Mouse (Mus musculus): ENCODE measurements around the gene Aff3. TPM values are rescaled to one million over a fixed set of nuclear protein-coding genes. Genes with fewer than 3 reads are reported as not detected.

Gene Aff3
- polyA plus RNA-seq, 1 experiment from 2014 or later = 13.8 TPM

GRCm38 (mm10) chr1:38129501-38130267 lies 535.1 kb downstream of the Aff3 start, which contains the start of gene Rev1:
TSS of gene Rev1 (minus strand) at chr1:38129801.
- DNase-seq (ENCODE audit: low spot score) (peak; percentile 94), ATAC-seq (ENCODE audit: low read depth) (peak; percentile 94)
- Histone ChIP-seq H3K27me3 (replicated peaks; ENCODE audit: control insufficient read depth, insufficient read depth, low read length) (no peaks in the 10 kb centered on the region), H3K9ac (ENCODE audit: low read depth, low read length) (peak within 1 kb of the TSS; percentile 93), H3K36me3 (ENCODE audit: control insufficient read depth, insufficient read depth, low read length) (no peaks in the 10 kb centered on the region), H3K4me1 (ENCODE audit: control insufficient read depth, insufficient read depth, low read length) (peaks cover 11% of the 10 kb centered on the region), H3K4me2 (ENCODE audit: low read depth, low read length) (peak within 1 kb of the TSS; percentile 96), H3K4me3 (ENCODE audit: low read depth, low read length) (peak within 1 kb of the TSS; percentile 88), H3K9me3 (ENCODE audit: control insufficient read depth, low read length) (no peaks in the 10 kb centered on the region), H3K27ac (replicated peaks; ENCODE audit: low read depth, low read length) (peak within 1 kb of the TSS; percentile 90)
- WGBS = 0% methylated on average over 16 of the region's 122 CpGs

GRCm38 (mm10) chr1:38128919-38129436 lies 535.8 kb downstream of the Aff3 start:
- ATAC-seq (ENCODE audit: low read depth) = no peak
- DNase-seq (ENCODE audit: low spot score) = peak; percentile 38
- WGBS = 20% methylated on average over 1 of the region's 68 CpGs

More at GRCm38 (mm10) chr1:38128919-38129436, 535.8 kb downstream of the Aff3 start:
- no peaks in the 10 kb centered on the region for H3K27me3 ChIP-seq (replicated peaks; ENCODE audit: control insufficient read depth, insufficient read depth, low read length)
- H3K4me2 ChIP-seq (ENCODE audit: low read depth, low read length) = peak overlapping the region; percentile 96
- peak overlapping the region; percentile 88 for H3K4me3 ChIP-seq (ENCODE audit: low read depth, low read length)
- H3K9me3 ChIP-seq (ENCODE audit: control insufficient read depth, low read length) = no peaks in the 10 kb centered on the region
- peaks cover 11% of the 10 kb centered on the region for H3K4me1 ChIP-seq (ENCODE audit: control insufficient read depth, insufficient read depth, low read length)
- H3K27ac ChIP-seq (replicated peaks; ENCODE audit: low read depth, low read length) = peak overlapping the region; percentile 90
- H3K9ac ChIP-seq (ENCODE audit: low read depth, low read length) = peak overlapping the region; percentile 93
- no peaks in the 10 kb centered on the region for H3K36me3 ChIP-seq (ENCODE audit: control insufficient read depth, insufficient read depth, low read length)

Other genes starting within 250 kb of the Aff3 start
- gene Lonrf2, start 171.8 kb upstream of the Aff3 start, polyA plus RNA-seq (2014; fragmentation: Nextera tagmentation; extraction: Ambion mirVana) = 3.0 and 3.1 TPM in 2 replicates
- 8.1 and 8.4 TPM in 2 replicates for gene Chst10, start 233.2 kb upstream of the Aff3 start, polyA plus RNA-seq (2014; fragmentation: Nextera tagmentation; extraction: Ambion mirVana)

All from embryonic facial prominence, embryonic 14.5 days (tissue).